Mouse (Mus musculus): ENCODE measurements around the gene Vps37c.

- TF ChIP-seq POLR2A (IDR thresholded peaks at IDR 0.05; ENCODE audit: insufficient read length, low read depth) (no peak), USF1 (IDR thresholded peaks at IDR 0.05; ENCODE audit: low read depth) (no peak), MAX (IDR thresholded peaks at IDR 0.05; ENCODE audit: low read depth) (no peak)
Measured at GRCm38 (mm10) chr19:10712194-10712593, 23.7 kb downstream of the Vps37c start.
